Mouse (Mus musculus): ENCODE data around the gene Pnck. TPM values are rescaled to one million over a fixed set of nuclear protein-coding genes. Genes with fewer than 3 reads are reported as not detected.

Pnck gene
- polyA plus RNA-seq (2014; fragmentation: Illumina TruSeq; extraction: RNeasy Lipid Tissue Mini Kit (QIAGEN cat#74804); ENCODE audit: low read depth, low replicate concordance) = 6.6 TPM

GRCm38 (mm10) chrX:73659575-73660283 is at the start of gene Pnck:
Gene Pnck (minus strand): TSS chrX:73660117.

GRCm38 (mm10) chrX:73672879-73673618 is 13.1 kb upstream of the Pnck start, which contains the start of gene Slc6a8:
Gene Slc6a8 (plus strand): TSS chrX:73673150.

GRCm38 (mm10) chrX:73639255-73639675 is 20.7 kb downstream of the Pnck start, which contains the start of gene Dusp9:
Gene Dusp9 (plus strand): TSS chrX:73639419.

Other genes with a start within 250 kb of the Pnck start
- 0.10 TPM for gene Zfp92, start 249.0 kb downstream of the Pnck start, polyA plus RNA-seq (2014; fragmentation: Illumina TruSeq; extraction: RNeasy Lipid Tissue Mini Kit (QIAGEN cat#74804); ENCODE audit: low read depth, low replicate concordance)
- gene Trex2, start 224.8 kb downstream of the Pnck start, polyA plus RNA-seq (2014; fragmentation: Illumina TruSeq; extraction: RNeasy Lipid Tissue Mini Kit (QIAGEN cat#74804); ENCODE audit: low read depth, low replicate concordance) = 2.0 TPM
- 19.9 TPM for gene Haus7, start 201.1 kb downstream of the Pnck start, polyA plus RNA-seq (2014; fragmentation: Illumina TruSeq; extraction: RNeasy Lipid Tissue Mini Kit (QIAGEN cat#74804); ENCODE audit: low read depth, low replicate concordance)
- gene Bgn, start 176.5 kb downstream of the Pnck start, polyA plus RNA-seq (2014; fragmentation: Illumina TruSeq; extraction: RNeasy Lipid Tissue Mini Kit (QIAGEN cat#74804); ENCODE audit: low read depth, low replicate concordance) = 271 TPM
- 54.7 TPM for gene Atp2b3, start 157.0 kb downstream of the Pnck start, polyA plus RNA-seq (2014; fragmentation: Illumina TruSeq; extraction: RNeasy Lipid Tissue Mini Kit (QIAGEN cat#74804); ENCODE audit: low read depth, low replicate concordance)
- gene Dusp9, start 20.7 kb downstream of the Pnck start, polyA plus RNA-seq (2014; fragmentation: Illumina TruSeq; extraction: RNeasy Lipid Tissue Mini Kit (QIAGEN cat#74804); ENCODE audit: low read depth, low replicate concordance) = 0.88 TPM
- gene Slc6a8, start 13.0 kb upstream of the Pnck start, polyA plus RNA-seq (2014; fragmentation: Illumina TruSeq; extraction: RNeasy Lipid Tissue Mini Kit (QIAGEN cat#74804); ENCODE audit: low read depth, low replicate concordance) = 23.2 TPM
- 200 TPM for gene Bcap31, start 56.1 kb upstream of the Pnck start, polyA plus RNA-seq (2014; fragmentation: Illumina TruSeq; extraction: RNeasy Lipid Tissue Mini Kit (QIAGEN cat#74804); ENCODE audit: low read depth, low replicate concordance)
- 15.1 TPM for gene Abcd1, start 56.5 kb upstream of the Pnck start, polyA plus RNA-seq (2014; fragmentation: Illumina TruSeq; extraction: RNeasy Lipid Tissue Mini Kit (QIAGEN cat#74804); ENCODE audit: low read depth, low replicate concordance)
- 1.1 TPM for gene Plxnb3, start 97.0 kb upstream of the Pnck start, polyA plus RNA-seq (2014; fragmentation: Illumina TruSeq; extraction: RNeasy Lipid Tissue Mini Kit (QIAGEN cat#74804); ENCODE audit: low read depth, low replicate concordance)
- gene Srpk3, start 114.3 kb upstream of the Pnck start, polyA plus RNA-seq (2014; fragmentation: Illumina TruSeq; extraction: RNeasy Lipid Tissue Mini Kit (QIAGEN cat#74804); ENCODE audit: low read depth, low replicate concordance) = 1.7 TPM
- gene Idh3g, start 126.8 kb upstream of the Pnck start, polyA plus RNA-seq (2014; fragmentation: Illumina TruSeq; extraction: RNeasy Lipid Tissue Mini Kit (QIAGEN cat#74804); ENCODE audit: low read depth, low replicate concordance) = 154 TPM
- 363 TPM for gene Ssr4, start 126.9 kb upstream of the Pnck start, polyA plus RNA-seq (2014; fragmentation: Illumina TruSeq; extraction: RNeasy Lipid Tissue Mini Kit (QIAGEN cat#74804); ENCODE audit: low read depth, low replicate concordance)
- gene Pdzd4, start 164.9 kb upstream of the Pnck start, polyA plus RNA-seq (2014; fragmentation: Illumina TruSeq; extraction: RNeasy Lipid Tissue Mini Kit (QIAGEN cat#74804); ENCODE audit: low read depth, low replicate concordance) = 2.1 TPM
- not detected for gene Avpr2, start 232.0 kb upstream of the Pnck start, polyA plus RNA-seq (2014; fragmentation: Illumina TruSeq; extraction: RNeasy Lipid Tissue Mini Kit (QIAGEN cat#74804); ENCODE audit: low read depth, low replicate concordance)
- 3.0 TPM for gene L1cam, start 236.0 kb upstream of the Pnck start, polyA plus RNA-seq (2014; fragmentation: Illumina TruSeq; extraction: RNeasy Lipid Tissue Mini Kit (QIAGEN cat#74804); ENCODE audit: low read depth, low replicate concordance)